Mouse (Mus musculus): ENCODE data around the gene Klhl7. TPM values are rescaled to one million over a fixed set of nuclear protein-coding genes. Genes with fewer than 3 reads are reported as not detected.

Klhl7 gene
- total RNA-seq, 1 experiment from 2014 or later, result 41.4 TPM

DNA sequence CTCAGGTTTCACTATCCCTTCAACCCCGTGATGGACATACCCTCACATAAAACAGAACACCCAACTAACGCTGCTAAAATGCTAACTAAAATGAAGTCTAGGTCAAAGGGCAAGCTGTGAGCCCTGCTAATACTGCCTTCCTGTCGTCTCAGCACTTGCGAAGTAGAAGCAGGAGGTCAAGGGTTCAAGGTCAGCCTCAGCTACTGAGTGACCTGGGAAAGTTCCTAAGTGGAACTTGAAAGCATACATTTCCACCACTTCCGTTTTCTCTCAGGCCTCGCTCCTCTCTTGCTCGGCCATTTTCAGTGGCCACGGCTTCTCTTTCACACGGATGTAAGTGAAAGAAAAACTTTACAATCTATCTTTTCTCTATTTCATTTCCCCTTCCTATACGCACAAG, 107.6 kb downstream of the Klhl7 start:
- no peak for ATAC-seq (replicated peaks in 1 of 2; ENCODE audit: insufficient read depth in 1 of 2, low FRiP score in 2 of 2, low TSS enrichment in 1 of 2, low read depth in 1 of 2, poor library complexity in 2 of 2, severe bottlenecking in 2 of 2)

DNA sequence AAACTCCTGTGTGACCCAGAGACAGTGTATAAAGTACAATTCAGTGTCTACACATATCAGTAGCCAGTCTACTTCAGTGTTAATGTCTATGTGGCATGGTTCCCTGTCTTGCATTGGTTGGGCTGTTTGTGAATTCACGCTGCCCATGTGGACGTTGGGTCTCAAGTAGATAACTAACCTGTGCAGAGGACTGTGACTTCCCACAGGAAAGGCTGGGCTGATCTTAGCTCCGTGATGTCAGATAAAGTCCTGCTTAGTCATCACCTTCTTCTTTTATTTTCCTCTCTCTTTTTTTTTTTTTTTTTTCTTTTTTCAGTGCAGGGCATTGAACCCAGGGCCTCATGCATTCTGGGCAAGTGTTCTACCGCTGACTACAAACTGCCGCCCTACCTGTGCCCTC, 108.1 kb downstream of the Klhl7 start:
- ATAC-seq (replicated peaks in 1 of 2; ENCODE audit: insufficient read depth in 1 of 2, low FRiP score in 2 of 2, low TSS enrichment in 1 of 2, low read depth in 1 of 2, poor library complexity in 2 of 2, severe bottlenecking in 2 of 2), result no peak

Other genes starting within 250 kb of the Klhl7 start
- gene Fam126a, start 69.9 kb upstream of the Klhl7 start, total RNA-seq (2017), result 19.6 and 20.2 TPM in 2 replicates
- 8.0 and 10.6 TPM in 2 replicates for gene Nupl2, start 64.4 kb downstream of the Klhl7 start, total RNA-seq (2017)